Mouse (Mus musculus) ES-E14 (cell line): ENCODE measurements at regions not wholly inside any gene's neighbourhood (a gene's known extent, or its start where the extent isn't known, plus 50 kb on each side); places are given as distances from the start of the nearest gene placed in this dataset.

Source experiments
- DNase-seq: peaks from one replicate; pipeline ENCODE4 v3.0.0-alpha.2; 2013; ENCODE audit warnings: low read depth, low spot score
- H3K27ac ChIP-seq: 2 replicates; pipeline ENCODE4 v1.5.1; 2012; ENCODE audit warnings: low read depth, mild to moderate bottlenecking, low read length, moderate library complexity, mixed read lengths; ENCODE audit not compliant: poor library complexity, insufficient read depth, severe bottlenecking
- H3K36me3 ChIP-seq: 2 replicates; pipeline ENCODE4 v1.6.1; 2012; ENCODE audit warnings: mild to moderate bottlenecking, low read length, moderate library complexity, mixed read lengths; ENCODE audit not compliant: control insufficient read depth, poor library complexity, insufficient read depth, severe bottlenecking
- H3K4me1 ChIP-seq, 2 experiments: fragments of 150-350 bp in 1 of 2; sonication (generic) in 1 of 2; 2 replicates each; pipeline ENCODE4 v1.6.1; 2012; ENCODE audit warnings: low read length in 2 of 2, mild to moderate bottlenecking in 1 of 2, mixed read lengths in 1 of 2; ENCODE audit not compliant: control insufficient read depth in 2 of 2, insufficient read depth in 2 of 2, poor library complexity in 1 of 2
- H3K4me3 ChIP-seq, 2 experiments: fragments of 150-350 bp in 1 of 2; sonication (generic) in 1 of 2; 2 replicates each; pipeline ENCODE4 v1.5.1; 2012; ENCODE audit warnings: low read length in 2 of 2, low read depth in 1 of 2, mild to moderate bottlenecking in 1 of 2, mixed read lengths in 1 of 2; ENCODE audit not compliant: insufficient read depth in 1 of 2, poor library complexity in 1 of 2, severe bottlenecking in 1 of 2
- H3K9ac ChIP-seq: 2 replicates; pipeline ENCODE4 v1.6.1; 2012; ENCODE audit warnings: low read depth, mild to moderate bottlenecking, low read length, mixed read lengths; ENCODE audit not compliant: poor library complexity, insufficient read depth, severe bottlenecking
- H3K9me3 ChIP-seq: fragments of 150-350 bp; sonication (generic); 2 replicates; pipeline ENCODE4 v1.6.1; 2012; ENCODE audit warnings: low read depth, mild to moderate bottlenecking, low read length; ENCODE audit not compliant: control insufficient read depth, insufficient read depth
- CHD2 ChIP-seq: IDR thresholded peaks from 2 replicates; pipeline ENCODE4 v1.6.1; 2014; ENCODE audit warnings: mild to moderate bottlenecking, low read depth, low read length, inconsistent platforms
- HCFC1 ChIP-seq: IDR thresholded peaks from 2 replicates; pipeline ENCODE4 v1.6.1; 2012; ENCODE audit warnings: low read length, inconsistent platforms, borderline replicate concordance; ENCODE audit not compliant: insufficient read depth
- MAFK ChIP-seq: IDR thresholded peaks from 2 replicates; pipeline ENCODE4 v1.6.1; 2014; ENCODE audit warnings: mild to moderate bottlenecking, low read depth, low read length, inconsistent platforms; ENCODE audit not compliant: insufficient read depth
- ZC3H11A ChIP-seq: IDR thresholded peaks from 2 replicates; pipeline ENCODE4 v1.6.1; 2012; ENCODE audit warnings: low read depth, mild to moderate bottlenecking, inconsistent platforms, low read length, borderline replicate concordance
- ZNF384 ChIP-seq: IDR thresholded peaks from 2 replicates; pipeline ENCODE4 v1.6.1; 2012; ENCODE audit warnings: low read depth, low read length, inconsistent platforms
- in situ Hi-C, 2 experiments: fragments of 600-800 bp; cut with MboI; formaldehyde crosslinking; loops; one replicate each; pipeline ENCODE4 v1.15.1; 2025; ENCODE audit warnings: low sequenced_read_pairs in 2 of 2, inconsistent platforms in 1 of 2; ENCODE audit not compliant: unreplicated experiment in 2 of 2

- H3K9me3 ChIP-seq: no peaks in the 10 kb centered on the region
- no peak for DNase-seq
- H3K36me3 ChIP-seq: no peaks in the 10 kb centered on the region
- H3K27ac ChIP-seq: no peak overlapping the region
- in situ Hi-C loops: no loop called here
- no peak overlapping the region for H3K4me3 ChIP-seq
- TF ChIP-seq ZNF384 (no peak), CHD2 (no peak), HCFC1 (no peak), MAFK (no peak), ZC3H11A (no peak)
- no peak overlapping the region for H3K9ac ChIP-seq
- H3K4me1 ChIP-seq: no peaks in the 10 kb centered on the region
Measured at GRCm38 (mm10) chr1:73118661-73119060, 103.0 kb upstream of the Tnp1 start.

DNA sequence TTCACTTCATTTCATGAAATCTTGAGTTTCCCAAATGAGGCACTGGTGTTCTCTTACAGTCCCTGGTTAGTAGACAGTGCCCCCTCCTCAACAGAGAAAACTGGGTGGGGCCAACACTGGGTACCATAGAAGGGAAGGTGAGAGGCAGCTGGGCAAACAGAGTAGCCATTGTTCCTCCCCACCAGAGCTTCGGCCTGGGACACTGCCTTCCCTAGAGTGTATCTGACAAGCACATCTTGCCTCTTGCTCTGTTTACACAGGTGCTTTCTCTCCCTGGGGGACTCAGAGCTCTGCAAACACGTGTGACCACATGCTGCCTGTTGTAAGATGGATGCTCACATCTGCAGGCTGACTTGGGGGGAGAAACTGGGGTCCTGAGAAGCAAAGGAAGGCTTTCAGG, 100.8 kb upstream of the Tnp1 start:
- in situ Hi-C loops: no loop called here
- no peak for DNase-seq
- no peak overlapping the region for H3K27ac ChIP-seq

DNA sequence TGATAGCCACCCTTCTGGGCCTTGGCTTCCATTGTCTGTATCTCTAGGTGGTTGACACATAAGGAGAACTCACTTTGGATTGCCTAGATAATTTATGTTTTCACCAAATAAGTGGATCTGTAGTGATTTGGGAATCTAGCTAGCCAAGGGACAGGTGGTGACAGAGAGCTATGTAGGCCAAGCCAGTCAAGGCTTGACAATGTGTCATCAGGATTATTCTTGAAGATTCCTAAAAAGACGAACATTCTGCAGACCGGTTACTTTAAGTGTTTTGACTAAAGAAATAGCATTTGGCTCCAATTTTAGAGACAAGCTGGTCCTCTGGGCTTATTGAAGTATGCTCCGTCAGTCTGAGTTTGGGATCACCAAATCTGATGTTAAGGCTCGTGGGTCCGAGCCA, 100.1 kb upstream of the Tnp1 start:
- in situ Hi-C loops: no loop called here
- Histone ChIP-seq H3K27ac (no peak overlapping the region), H3K9ac (no peak overlapping the region), H3K4me3 (no peak overlapping the region), H3K36me3 (no peaks in the 10 kb centered on the region), H3K9me3 (no peaks in the 10 kb centered on the region), H3K4me1 (no peaks in the 10 kb centered on the region)
- DNase-seq: no peak
- TF ChIP-seq CHD2: no peak
- TF ChIP-seq HCFC1: no peak
- TF ChIP-seq MAFK: no peak
- TF ChIP-seq ZC3H11A: no peak
- no peak for TF ChIP-seq ZNF384

More for the DNA sequence above, 100.8 kb upstream of the Tnp1 start:
- H3K4me3 ChIP-seq: no peak overlapping the region
- H3K4me1 ChIP-seq: no peaks in the 10 kb centered on the region
- no peaks in the 10 kb centered on the region for H3K36me3 ChIP-seq
- TF ChIP-seq CHD2: no peak
- no peak for TF ChIP-seq HCFC1
- no peak for TF ChIP-seq ZC3H11A
- TF ChIP-seq MAFK: no peak
- no peak for TF ChIP-seq ZNF384
- no peak overlapping the region for H3K9ac ChIP-seq
- no peaks in the 10 kb centered on the region for H3K9me3 ChIP-seq

DNA sequence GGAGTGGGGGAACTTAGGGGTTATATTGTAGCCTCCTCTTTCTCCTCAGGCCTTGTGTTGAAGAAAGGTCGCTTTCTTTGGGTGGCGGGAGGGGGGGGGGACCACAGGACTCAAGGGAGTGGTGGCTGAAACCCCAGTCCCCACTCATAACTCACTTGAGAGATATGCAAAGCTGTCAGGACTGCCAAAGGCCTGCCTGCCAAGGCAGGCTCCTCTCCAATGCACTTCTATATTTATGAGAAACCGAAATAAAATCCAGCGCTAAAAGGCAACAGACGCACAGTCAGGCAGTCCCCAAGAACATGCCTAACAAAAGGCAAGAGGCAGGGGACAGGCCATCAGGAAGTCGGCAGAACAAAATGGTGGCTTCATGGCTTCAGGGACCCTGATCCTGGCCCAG, 97.4 kb upstream of the Tnp1 start:
- no peak for DNase-seq
- Histone ChIP-seq H3K9ac (no peak overlapping the region), H3K27ac (no peak overlapping the region), H3K4me3 (no peak overlapping the region), H3K9me3 (no peaks in the 10 kb centered on the region), H3K36me3 (no peaks in the 10 kb centered on the region), H3K4me1 (no peaks in the 10 kb centered on the region)
- TF ChIP-seq CHD2 (no peak), HCFC1 (no peak), MAFK (no peak), ZNF384 (no peak)
- in situ Hi-C loops: no loop called here

- Histone ChIP-seq H3K9ac (no peak overlapping the region), H3K4me3 (no peak overlapping the region), H3K27ac (no peak overlapping the region), H3K4me1 (no peaks in the 10 kb centered on the region), H3K9me3 (no peaks in the 10 kb centered on the region), H3K36me3 (no peaks in the 10 kb centered on the region)
- TF ChIP-seq MAFK (no peak), CHD2 (no peak), HCFC1 (no peak), ZNF384 (no peak), ZC3H11A (no peak)
- DNase-seq: no peak
- in situ Hi-C loops: no loop called here
Measured at GRCm38 (mm10) chr1:73112711-73113110, 97.0 kb upstream of the Tnp1 start.
